Mouse (Mus musculus): ENCODE results near the gene Ears2.

The Ears2 gene

GRCm38 (mm10) chr7:122044106-122044505 is 23.0 kb downstream of the Ears2 start:
- DNase-seq = no peak

DNA sequence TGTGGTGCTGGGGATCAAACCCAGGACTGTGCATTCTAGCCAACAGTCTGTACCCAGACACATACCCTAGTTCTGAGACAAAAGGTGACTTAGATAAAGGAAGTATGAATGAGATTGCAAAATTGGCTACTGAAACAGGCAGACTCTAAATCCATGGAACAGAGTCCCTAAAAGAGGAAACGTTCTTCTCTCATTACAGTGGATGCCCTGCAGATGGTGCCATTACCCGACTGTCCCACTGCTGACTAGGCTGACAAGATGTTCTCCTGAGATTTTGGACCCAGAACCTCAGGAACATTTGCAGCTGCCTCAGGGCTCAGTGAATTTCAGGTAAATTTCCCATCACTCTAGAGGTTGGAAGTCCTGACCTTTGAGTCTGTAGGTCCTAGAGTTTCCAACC is 32.7 kb downstream of the Ears2 start:
- DNase-seq = no peak

GRCm38 (mm10) chr7:122033371-122033770 is 33.7 kb downstream of the Ears2 start:
- DNase-seq = no peak

- DNase-seq = no peak
Observed at GRCm38 (mm10) chr7:122022131-122022530, 44.9 kb downstream of the Ears2 start.

GRCm38 (mm10) chr7:122020667-122021354 is 46.3 kb downstream of the Ears2 start, which contains the start of gene Gga2:
Gga2 (minus strand) TSS chr7:122021222.
- DNase-seq = peak; percentile 92

- no peak for DNase-seq
Observed at GRCm38 (mm10) chr7:122020273-122020666, 46.8 kb downstream of the Ears2 start.

DNA sequence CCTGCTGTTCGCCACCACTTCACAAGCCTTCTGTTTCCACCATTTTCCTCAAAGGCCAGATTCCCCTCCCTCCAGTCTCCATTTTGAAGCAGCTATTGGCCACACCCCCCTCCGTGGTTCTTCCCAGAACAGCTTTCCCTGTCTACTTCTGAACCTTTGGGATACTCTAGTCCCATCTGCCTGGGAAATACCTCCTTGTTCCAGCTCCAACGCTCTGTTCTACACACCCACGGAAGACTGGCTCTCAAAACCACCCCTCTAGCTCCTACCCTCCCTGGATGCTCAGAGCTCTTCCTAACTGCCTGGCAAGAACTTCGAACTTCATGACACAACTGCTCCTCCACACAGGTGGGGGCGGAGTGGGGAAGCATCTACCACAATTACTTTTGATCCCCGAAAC is 48.1 kb downstream of the Ears2 start:
- no peak for DNase-seq

GRCm38 (mm10) chr7:122018247-122018646 is 48.8 kb downstream of the Ears2 start:
- DNase-seq = no peak

DNA sequence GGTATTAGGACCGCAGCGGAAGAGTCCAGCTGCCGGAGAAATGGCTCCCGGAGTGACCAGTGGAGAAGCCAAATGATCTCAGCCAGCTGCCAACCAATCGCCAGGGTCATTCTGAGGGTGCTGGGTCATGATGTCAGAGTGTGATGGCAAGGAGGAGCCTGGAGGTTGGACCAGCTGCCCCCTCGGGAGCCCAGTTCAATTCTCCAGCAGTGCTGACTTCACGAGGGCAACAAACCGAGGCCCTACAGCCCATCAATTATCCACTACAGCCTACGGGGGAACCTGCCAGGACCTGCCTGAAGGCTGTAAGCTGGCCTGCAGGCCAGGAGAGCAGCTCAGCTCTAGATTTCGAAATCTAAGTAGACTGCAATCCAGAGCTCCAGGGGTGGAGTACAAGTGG is 51.3 kb downstream of the Ears2 start:
- DNase-seq = peak; percentile 59

GRCm38 (mm10) chr7:122015105-122015504 is 52.0 kb downstream of the Ears2 start:
- DNase-seq = peak; percentile 71

DNA sequence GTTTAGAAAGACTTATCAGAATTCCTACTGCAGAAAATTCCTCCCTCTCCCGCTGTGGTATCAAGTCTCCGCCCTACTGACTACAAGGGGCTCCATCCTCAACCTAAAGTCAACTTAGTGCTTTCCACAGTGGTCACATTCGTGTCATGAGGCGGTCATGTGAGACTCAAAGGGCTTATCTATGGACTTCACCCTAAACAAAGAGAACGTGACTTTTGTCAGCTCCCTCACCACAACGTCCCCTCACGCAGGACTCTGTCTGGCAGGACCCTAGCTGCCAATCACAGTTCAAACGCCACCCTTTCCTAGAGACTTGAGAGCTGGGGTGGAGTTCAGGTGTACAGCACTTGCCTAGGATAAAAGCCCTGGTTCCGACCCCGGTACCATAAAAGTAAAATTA is 54.1 kb downstream of the Ears2 start:
- DNase-seq = no peak

DNA sequence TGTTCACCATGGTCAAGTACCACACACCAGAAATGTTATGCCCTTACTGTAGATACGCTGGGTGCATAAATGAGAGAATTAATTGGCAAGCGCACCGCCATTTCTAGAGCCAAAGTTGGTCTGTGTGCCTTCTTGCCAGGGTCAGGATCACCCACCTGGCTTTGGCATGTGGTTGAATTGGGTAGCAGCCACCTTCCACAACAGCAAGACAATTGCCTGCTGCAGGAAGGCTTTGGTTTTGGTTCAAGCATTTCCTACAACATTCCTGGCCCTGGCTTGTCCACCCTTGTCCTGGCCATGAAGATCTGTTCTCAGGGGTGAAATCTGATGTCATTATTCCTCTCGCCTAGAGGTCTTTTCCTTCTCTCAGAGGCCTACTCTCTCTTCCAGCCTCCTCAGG is 54.7 kb downstream of the Ears2 start:
- no peak for DNase-seq

DNA sequence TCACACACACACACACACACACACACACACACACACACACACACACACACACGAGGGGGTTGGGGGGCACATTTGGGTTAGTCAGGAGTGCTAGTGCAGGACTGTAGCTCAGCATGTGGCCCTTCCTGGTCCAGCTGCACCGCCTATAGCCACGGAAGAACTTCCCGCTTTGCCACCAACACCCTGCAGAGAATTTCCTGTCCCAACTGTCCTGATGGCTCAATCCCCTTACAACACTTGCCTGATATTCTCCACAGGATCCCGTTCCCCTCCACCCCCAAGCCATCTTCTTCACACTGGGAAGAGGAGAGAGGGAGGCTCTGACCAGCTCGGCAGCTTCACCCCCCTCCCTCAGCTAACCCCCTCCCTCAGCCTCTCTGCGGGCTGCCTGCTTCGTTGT is 66.7 kb downstream of the Ears2 start:
- no peak for DNase-seq

DNA sequence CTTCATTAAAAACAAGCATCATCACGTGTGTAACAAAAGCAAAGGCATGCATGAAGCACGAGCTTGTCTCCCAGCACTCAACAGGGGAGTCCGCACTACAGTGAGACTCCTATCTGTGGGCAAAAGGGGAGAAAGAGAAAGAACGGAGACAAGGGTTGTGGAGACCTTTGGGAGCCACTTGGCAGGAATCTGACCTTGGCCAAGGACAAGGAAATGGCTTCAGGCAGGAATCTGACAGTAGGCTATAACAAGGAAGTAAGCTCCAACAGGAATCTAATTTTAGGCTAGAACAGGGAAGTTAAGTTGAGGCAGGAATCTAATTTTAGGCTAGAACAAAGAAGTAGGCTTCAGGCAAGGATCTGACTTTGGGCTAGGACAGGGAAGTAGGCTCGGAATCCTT is 71.1 kb downstream of the Ears2 start:
- no peak for DNase-seq

All from retina, postnatal 1 day (tissue).